Mouse (Mus musculus) midbrain, postnatal 0 days (tissue): ENCODE results near the gene Il15. TPM values are rescaled to one million over a fixed set of nuclear protein-coding genes. Genes with fewer than 3 reads are reported as not detected.

Experiments used
- ATAC-seq: fragments of 200-750 bp; cut with Nextera tagmentation; 2 replicates; pipeline ENCODE4 v1.8.0; 2017; ENCODE audit warnings: moderate number of reproducible peaks, mild to moderate bottlenecking, moderate TSS enrichment, moderate library complexity; ENCODE audit not compliant: low FRiP score
- DNase-seq: peaks from one replicate; pipeline ENCODE4 v3.0.0-alpha.2; 2015; ENCODE audit warnings: low spot score
- H3K27ac ChIP-seq: fragments of 300-500 bp; sonication (generic); 2 replicates; pipeline ENCODE4 v1.5.1; 2014; ENCODE audit warnings: low read depth, mild to moderate bottlenecking, low read length, mixed read lengths
- H3K27me3 ChIP-seq: fragments of 300-500 bp; sonication (generic); 2 replicates; pipeline ENCODE4 v1.6.1; 2014; ENCODE audit warnings: low read length, control low read depth, mixed read lengths; ENCODE audit not compliant: insufficient read depth
- H3K36me3 ChIP-seq: fragments of 300-500 bp; sonication (generic); 2 replicates; pipeline ENCODE4 v1.6.1; 2014; ENCODE audit warnings: low read length, control low read depth, mixed read lengths; ENCODE audit not compliant: insufficient read depth
- H3K4me1 ChIP-seq: fragments of 300-500 bp; sonication (generic); 2 replicates; pipeline ENCODE4 v1.6.1; 2014; ENCODE audit warnings: mild to moderate bottlenecking, control low read depth, antibody characterized with exemption, low read length, mixed read lengths; ENCODE audit not compliant: insufficient read depth
- H3K4me2 ChIP-seq: fragments of 300-500 bp; sonication (generic); 2 replicates; pipeline ENCODE4 v1.6.1; 2014; ENCODE audit warnings: low read depth, mild to moderate bottlenecking, low read length, mixed read lengths; ENCODE audit not compliant: poor library complexity, severe bottlenecking
- H3K4me3 ChIP-seq: fragments of 300-500 bp; sonication (generic); 2 replicates; pipeline ENCODE4 v1.5.1; 2014; ENCODE audit warnings: low read depth, mild to moderate bottlenecking, low read length, moderate library complexity
- H3K9ac ChIP-seq: fragments of 300-500 bp; sonication (generic); replicated peaks from 2 replicates; pipeline ENCODE4 v1.6.1; 2014; ENCODE audit warnings: mild to moderate bottlenecking, low read length, moderate library complexity, mixed read lengths; ENCODE audit not compliant: poor library complexity, severe bottlenecking
- H3K9me3 ChIP-seq: fragments of 300-500 bp; sonication (generic); 2 replicates; pipeline ENCODE4 v1.6.1; 2016; ENCODE audit warnings: low read length, control low read depth
- CTCF ChIP-seq: IDR thresholded peaks from 2 replicates; pipeline ENCODE4 v1.5.1; 2016; ENCODE audit warnings: antibody characterized with exemption, mild to moderate bottlenecking
- WGBS: fragments of 180-500 bp; shearing (Covaris S2); extraction: QIAGEN DNeasy Blood & Tissue Kit; methylation state at CpG from one replicate; pipeline ENCODE4 v1.1.7; 2014; 5-methylcytosine and 5-hydroxymethylcytosine counted together
- polyA plus RNA-seq: library from polyadenylated mRNA; unstranded; fragments of >200 nt; fragmentation: Nextera tagmentation; extraction: Ambion mirVana; gene quantifications from 2 replicates; pipeline ENCODE4 v1.2.1, GENCODE M21; 2015
- total RNA-seq: library from RNA; depleted of rRNA; stranded (reverse); fragments of >200 nt; gene quantifications from 2 replicates; pipeline ENCODE4 v1.2.3, GENCODE M21; 2014

Il15 gene
- total and polyA plus RNA-seq, 2 experiments from 2014 or later: 1.2 to 1.9 TPM

DNA sequence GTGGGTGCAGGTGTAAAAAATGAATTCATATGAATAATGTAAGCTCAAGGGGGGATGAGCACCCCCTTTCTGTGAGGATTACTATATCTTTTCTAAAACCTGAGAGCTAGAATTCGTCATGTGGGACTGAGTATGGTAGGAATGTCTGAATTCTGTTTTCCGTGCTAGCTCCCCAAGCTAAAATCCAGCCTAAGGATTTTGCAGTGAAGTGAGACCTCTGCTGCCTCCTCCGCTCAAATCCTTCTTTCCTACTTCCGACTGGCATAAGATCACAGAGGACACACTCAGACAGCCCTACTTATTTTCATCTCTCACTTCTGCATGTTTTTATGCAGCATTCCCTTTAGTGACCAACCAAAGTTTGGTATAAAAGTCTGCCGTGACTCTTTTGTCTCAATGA lies 121.0 kb downstream of the Il15 start:
- H3K9me3 ChIP-seq: no peaks in the 10 kb centered on the region
- no peaks in the 10 kb centered on the region for H3K27me3 ChIP-seq
- H3K9ac ChIP-seq: no peak overlapping the region
- TF ChIP-seq CTCF: peak; percentile 59
- DNase-seq (no peak), ATAC-seq (no peak)
- H3K4me2 ChIP-seq: no peak overlapping the region
- H3K4me1 ChIP-seq: no peaks in the 10 kb centered on the region
- H3K36me3 ChIP-seq: no peaks in the 10 kb centered on the region
- H3K27ac ChIP-seq: no peak overlapping the region
- no peak overlapping the region for H3K4me3 ChIP-seq
- 68% methylated on average over 5 of the region's 5 CpGs for WGBS
